Mouse (Mus musculus) lung, postnatal 0 days (tissue): ENCODE measurements around the gene Als2cr12. TPM values are rescaled to one million over a fixed set of nuclear protein-coding genes. Genes with fewer than 3 reads are reported as not detected.
"Not testable (repeated sequence)": the region's sequence is repeated elsewhere in the genome, so short reads cannot be mapped to it uniquely, and the experiment has no call there.

Experiments
- ATAC-seq: fragments of 200-750 bp; cut with Nextera tagmentation; 2 replicates; pipeline ENCODE4 v1.8.0; 2017; ENCODE audit warnings: moderate library complexity
- DNase-seq: peaks from one replicate; pipeline ENCODE4 v3.0.0-alpha.2; 2016; ENCODE audit warnings: low spot score
- H3K27ac ChIP-seq: fragments of 300-500 bp; sonication (generic); 2 replicates; pipeline ENCODE4 v1.5.1; 2014; ENCODE audit warnings: antibody characterized with exemption, mild to moderate bottlenecking, low read length, mixed read lengths
- H3K27me3 ChIP-seq: fragments of 300-500 bp; sonication (generic); replicated peaks from 2 replicates; pipeline ENCODE4 v1.6.1; 2014; ENCODE audit warnings: low read length, mixed read lengths; ENCODE audit not compliant: insufficient read depth
- H3K36me3 ChIP-seq: fragments of 300-500 bp; sonication (generic); 2 replicates; pipeline ENCODE4 v1.6.1; 2014; ENCODE audit warnings: low read length, mixed read lengths; ENCODE audit not compliant: insufficient read depth
- H3K4me1 ChIP-seq: fragments of 300-500 bp; sonication (generic); 2 replicates; pipeline ENCODE4 v1.6.1; 2014; ENCODE audit warnings: antibody characterized with exemption, low read depth, low read length, mixed read lengths; ENCODE audit not compliant: insufficient read depth
- H3K4me2 ChIP-seq: fragments of 300-500 bp; sonication (generic); replicated peaks from 2 replicates; pipeline ENCODE4 v1.6.1; 2014; ENCODE audit warnings: low read depth, mild to moderate bottlenecking, low read length, moderate library complexity, mixed read lengths
- H3K4me3 ChIP-seq: fragments of 300-500 bp; sonication (generic); 2 replicates; pipeline ENCODE4 v1.5.1; 2014; ENCODE audit warnings: low read depth, low read length
- H3K9ac ChIP-seq: fragments of 300-500 bp; sonication (generic); replicated peaks from 2 replicates; pipeline ENCODE4 v1.6.1; 2014; ENCODE audit warnings: low read depth, mild to moderate bottlenecking
- H3K9me3 ChIP-seq: fragments of 300-500 bp; sonication (generic); 2 replicates; pipeline ENCODE4 v1.6.1; 2016; ENCODE audit warnings: low read length, mixed read lengths
- CTCF ChIP-seq: IDR thresholded peaks from 2 replicates; pipeline ENCODE4 v1.5.1; 2016; ENCODE audit warnings: antibody characterized with exemption, mild to moderate bottlenecking
- EP300 ChIP-seq: IDR thresholded peaks from 2 replicates; pipeline ENCODE4 v1.6.1; 2016; ENCODE audit warnings: antibody characterized with exemption, mild to moderate bottlenecking, control low read depth
- WGBS: fragments of 180-500 bp; shearing (Covaris S2); extraction: QIAGEN DNeasy Blood & Tissue Kit; methylation state at CpG from one replicate; pipeline ENCODE4 v1.1.7; 2014; 5-methylcytosine and 5-hydroxymethylcytosine counted together
- polyA plus RNA-seq: library from polyadenylated mRNA; unstranded; fragments of >200 nt; fragmentation: Nextera tagmentation; extraction: Ambion mirVana; gene quantifications from 2 replicates; pipeline ENCODE4 v1.2.1, GENCODE M21; 2015

Als2cr12 gene
- polyA plus RNA-seq, 1 experiment from 2014 or later = 0.11 TPM

DNA sequence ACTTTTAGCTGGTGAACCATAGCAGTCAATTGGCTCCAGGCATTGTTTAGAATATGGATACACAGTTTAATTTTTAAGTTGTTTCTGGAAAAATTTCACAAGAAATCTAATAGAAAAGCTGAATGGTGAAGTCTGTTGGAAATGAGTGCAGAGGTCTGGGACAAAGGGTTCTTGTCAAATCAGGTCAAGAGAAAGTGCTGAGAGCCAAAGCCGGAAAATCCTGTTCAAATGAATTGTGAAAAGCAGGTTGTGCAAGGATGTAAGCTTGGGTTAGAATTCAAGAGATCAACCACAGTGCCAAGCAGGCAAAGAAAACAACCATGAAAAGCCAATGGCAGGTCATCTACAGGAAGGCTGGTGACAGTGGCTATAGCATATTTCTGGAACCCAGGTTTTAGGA, 85.6 kb downstream of the Als2cr12 start:
- H3K27ac ChIP-seq = no peak overlapping the region
- peak; percentile 47 for TF ChIP-seq EP300
- TF ChIP-seq CTCF = no peak
- H3K36me3 ChIP-seq = no peaks in the 10 kb centered on the region
- no peaks in the 10 kb centered on the region for H3K9me3 ChIP-seq
- peak; percentile 69 for DNase-seq
- whole genome bisulfite sequencing = 49% methylated on average over 1 of the region's 1 CpGs
- H3K4me2 ChIP-seq = no peak overlapping the region
- H3K4me1 ChIP-seq = no peaks in the 10 kb centered on the region
- H3K27me3 ChIP-seq = no peaks in the 10 kb centered on the region
- no peak overlapping the region for H3K9ac ChIP-seq
- ATAC-seq = peak; percentile 60
- H3K4me3 ChIP-seq = no peak overlapping the region

DNA sequence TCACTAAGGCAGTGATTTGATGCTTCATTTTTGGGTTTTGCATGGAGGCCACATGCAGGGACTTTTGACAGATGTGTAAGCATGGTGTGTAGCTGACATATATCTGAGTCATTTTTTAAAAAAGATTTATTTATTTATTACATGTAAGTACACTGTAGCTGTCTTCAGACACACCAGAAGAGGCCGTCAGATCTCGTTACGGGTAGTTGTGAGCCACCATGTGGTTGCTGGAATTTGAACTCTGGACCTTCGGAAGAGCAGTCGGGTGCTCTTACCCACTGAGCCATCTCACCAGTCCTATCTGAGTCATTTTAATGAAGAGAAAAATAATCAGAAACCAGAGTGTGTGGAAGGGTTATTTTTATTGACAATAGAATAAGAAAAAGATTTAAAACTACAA, 86.2 kb downstream of the Als2cr12 start:
- H3K9ac ChIP-seq, H3K36me3 ChIP-seq, H3K4me2 ChIP-seq, H3K9me3 ChIP-seq, DNase-seq, H3K4me3 ChIP-seq, ATAC-seq, H3K27ac ChIP-seq, H3K27me3 ChIP-seq, H3K4me1 ChIP-seq: not testable (repeated sequence)
- WGBS = 78% methylated on average over 5 of the region's 5 CpGs

DNA sequence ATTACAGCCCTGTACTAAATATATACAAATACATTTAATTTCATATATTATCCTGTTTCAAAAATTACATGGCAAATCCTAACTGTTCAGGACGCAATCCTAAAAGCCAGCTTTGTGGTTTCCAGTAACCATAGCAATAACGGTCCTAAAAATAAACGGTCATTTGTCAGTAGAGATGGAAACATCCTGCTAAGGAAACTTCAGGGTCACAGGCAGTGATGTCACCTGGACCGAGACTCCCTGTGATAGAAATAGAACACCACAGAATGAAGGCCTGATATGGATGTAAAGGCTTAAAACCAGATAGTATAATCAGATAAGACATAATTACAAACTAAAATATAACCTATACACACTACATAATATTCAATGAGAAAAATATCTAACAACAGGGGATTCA, 92.1 kb downstream of the Als2cr12 start:
- TF ChIP-seq EP300 = no peak
- TF ChIP-seq CTCF = no peak
- no peaks in the 10 kb centered on the region for H3K9me3 ChIP-seq
- ATAC-seq (no peak), DNase-seq (peak; percentile 17)
- no peak overlapping the region for H3K4me2 ChIP-seq
- H3K27ac ChIP-seq = no peak overlapping the region
- H3K4me1 ChIP-seq = no peaks in the 10 kb centered on the region
- no peaks in the 10 kb centered on the region for H3K27me3 ChIP-seq
- H3K9ac ChIP-seq = no peak overlapping the region
- no peak overlapping the region for H3K4me3 ChIP-seq
- no peaks in the 10 kb centered on the region for H3K36me3 ChIP-seq
- 44% methylated on average over 4 of the region's 4 CpGs for WGBS

DNA sequence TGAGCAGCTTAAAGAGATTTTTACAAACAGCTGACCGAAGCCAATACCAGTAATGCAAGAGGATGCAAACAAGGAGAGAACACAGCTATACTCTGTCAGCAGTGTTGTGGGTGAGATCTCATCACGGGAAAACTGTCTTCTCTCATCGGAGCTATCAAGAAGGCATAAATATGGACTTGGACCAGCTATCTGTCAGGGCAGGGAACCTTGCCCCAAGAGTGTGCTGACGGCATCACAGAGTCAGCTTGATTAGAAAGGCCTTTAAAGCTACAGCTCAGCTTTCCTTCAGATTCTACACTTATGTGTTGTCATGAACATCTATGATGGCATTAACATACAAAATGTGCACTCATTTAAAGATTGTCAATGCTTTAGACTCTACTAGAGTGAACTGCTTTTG, 93.1 kb downstream of the Als2cr12 start:
- 77% methylated on average over 4 of the region's 4 CpGs for WGBS
- H3K36me3 ChIP-seq = no peaks in the 10 kb centered on the region
- no peak for DNase-seq

More for the DNA sequence above, 93.1 kb downstream of the Als2cr12 start:
- Histone ChIP-seq H3K9me3 (no peaks in the 10 kb centered on the region), H3K4me2 (no peak overlapping the region), H3K27ac (no peak overlapping the region), H3K9ac (no peak overlapping the region), H3K4me1 (no peaks in the 10 kb centered on the region), H3K4me3 (no peak overlapping the region), H3K27me3 (no peaks in the 10 kb centered on the region)
- TF ChIP-seq EP300 (no peak), CTCF (no peak)
- ATAC-seq = no peak

Other genes starting within 250 kb of the Als2cr12 start
- gene Orc2, start 190.9 kb downstream of the Als2cr12 start, polyA plus RNA-seq = 11.4 and 12.4 TPM in 2 replicates
- gene Fam126b, start 109.7 kb downstream of the Als2cr12 start, polyA plus RNA-seq = 6.6 and 7.8 TPM in 2 replicates
- 162 and 163 TPM in 2 replicates for gene Ndufb3, start 109.6 kb downstream of the Als2cr12 start, polyA plus RNA-seq
- gene Cflar, start 15.5 kb upstream of the Als2cr12 start, polyA plus RNA-seq = 62.1 and 62.2 TPM in 2 replicates
- gene Casp8, start 99.4 kb upstream of the Als2cr12 start, polyA plus RNA-seq = 33.4 and 41.8 TPM in 2 replicates